Mouse (Mus musculus): Measurements from ENCODE around the gene Daam2.

DNA sequence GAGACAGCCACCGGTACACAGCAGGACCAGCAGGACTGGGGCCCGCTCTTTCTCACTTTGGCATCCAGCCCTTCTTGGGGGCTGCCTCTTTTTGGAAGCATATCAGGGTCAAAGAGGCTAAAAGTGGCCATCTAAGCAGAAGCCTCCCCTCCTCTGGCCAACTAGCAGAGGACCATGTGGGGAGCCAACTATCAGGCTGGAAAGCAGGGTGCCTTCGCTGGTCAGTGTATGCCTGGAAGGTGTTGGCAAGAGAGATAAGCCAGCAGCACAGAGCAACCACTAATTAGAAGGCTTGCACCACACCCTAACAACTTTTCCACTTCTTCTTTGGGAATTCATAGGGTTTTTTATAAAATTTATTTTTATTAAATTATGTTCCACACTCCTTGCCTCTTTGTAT is 346 bp upstream of the Daam2 start:
- TF ChIP-seq CEBPB (IDR thresholded peaks at IDR 0.05; ENCODE audit: insufficient read depth, poor library complexity, severe bottlenecking) (no peak), POLR2A (IDR thresholded peaks at IDR 0.05; ENCODE audit: insufficient read length, low read depth) (no peak), MYOD1 (IDR thresholded peaks at IDR 0.05; ENCODE audit: control insufficient read depth in 1 of 3, insufficient read length in 2 of 3, low read depth in 2 of 3) (no peak), TCF3 (IDR thresholded peaks at IDR 0.05; ENCODE audit: insufficient read length, low read depth) (no peak), USF1 (IDR thresholded peaks at IDR 0.05; ENCODE audit: low read depth) (no peak), E2F4 (IDR thresholded peaks at IDR 0.05; ENCODE audit: insufficient read depth) (no peak), SRF (IDR thresholded peaks at IDR 0.05; ENCODE audit: control insufficient read depth, insufficient read length, low read depth) (no peak), MAX (IDR thresholded peaks at IDR 0.05; ENCODE audit: low read depth) (no peak), POLR2AphosphoS2 (IDR thresholded peaks at IDR 0.05; ENCODE audit: insufficient read length, low read depth) (no peak)
